Comparison of ENCODE assay signal across 16 mouse cellular contexts in the genomic region with DNA sequence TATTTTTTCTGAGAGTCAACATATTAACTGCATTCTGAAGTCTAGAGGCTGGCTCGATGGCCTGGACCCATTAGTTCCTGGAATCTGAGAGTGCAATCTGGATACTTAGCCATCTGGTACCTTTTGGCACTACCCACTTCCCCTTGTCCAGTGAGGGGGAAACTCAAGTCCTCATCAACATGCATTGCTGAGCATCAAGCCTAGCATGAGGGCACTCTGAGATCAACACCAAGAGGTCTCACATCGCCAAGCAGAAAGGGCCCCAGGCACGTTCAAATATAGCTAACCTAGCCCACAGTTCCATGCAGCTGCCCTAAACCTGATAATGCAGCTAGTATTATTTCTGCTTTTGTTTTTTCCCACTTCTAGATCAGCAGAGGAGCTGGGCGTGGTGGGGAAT.
DNase-seq lines count a peak whose midpoint lies in the region; ATAC-seq and TF ChIP-seq lines count a peak whose summit lies in the region.
"Had no signal": no experiment of that assay in that cellular context is flagged by ENCODE, and none has a peak within 500 bp of the region (broad histone marks: within the 10 kb centered on the region; RNA-seq: fewer than 3 reads in every experiment).

No protein-coding gene starts in this region.

- 87% methylated on average over 4 of the region's 4 CpGs for WGBS in intestine, postnatal 0 days
- 93% methylated on average over 4 of the region's 4 CpGs for WGBS in intestine, embryonic 15.5 days

- peak; percentile 43; the same call in 1 of the 2 replicates for ATAC-seq in megakaryocyte-erythroid progenitor cell, adult 5-6 weeks (replicated peaks; ENCODE audit: low FRiP score, low TSS enrichment, poor library complexity, severe bottlenecking)
- ATAC-seq in intestine, postnatal 0 days: no peak
- no peak for ATAC-seq in intestine, embryonic 15.5 days

- DNase-seq in left cerebral cortex, postnatal 4 days: peak; percentile 64
- DNase-seq in left cerebral cortex, adult 11 months (ENCODE audit: low spot score): no peak
- DNase-seq in MEL-GATA-1-ER (ENCODE audit: extremely low read depth, low read depth): peak; percentile 40
- peak; percentile 81 for DNase-seq in cerebellum, adult 8-10 months
- DNase-seq: gastrocnemius, postnatal 36 days; kidney, adult 18-20 months; layer of hippocampus, postnatal 36 days; lung, postnatal 4 days; midbrain, embryonic 14.5 days; right cerebral cortex, postnatal 25 days; thymus, adult 18-20 months had no signal

- no peak overlapping the region for H3K9ac ChIP-seq in intestine, postnatal 0 days (ENCODE audit: low read depth, low read length)
- no peak overlapping the region for H3K9ac ChIP-seq in intestine, embryonic 15.5 days
- H3K9ac ChIP-seq: hindbrain, embryonic 13.5 days had no signal

- no peaks in the 10 kb centered on the region for H3K4me1 ChIP-seq in intestine, postnatal 0 days (replicated peaks; ENCODE audit: control insufficient read depth, insufficient read depth, low read length)
- no peaks in the 10 kb centered on the region; the same call in 1 of the 2 replicates for H3K4me1 ChIP-seq in intestine, embryonic 15.5 days (replicated peaks)

- no peak overlapping the region for H3K4me2 ChIP-seq in intestine, postnatal 0 days (replicated peaks; ENCODE audit: low read depth)
- no peak overlapping the region for H3K4me2 ChIP-seq in intestine, embryonic 15.5 days (replicated peaks)
- H3K4me2 ChIP-seq: hindbrain, embryonic 13.5 days had no signal

- no peaks in the 10 kb centered on the region for H3K9me3 ChIP-seq in intestine, postnatal 0 days (ENCODE audit: control insufficient read depth)
- H3K9me3 ChIP-seq in intestine, embryonic 15.5 days: no peaks in the 10 kb centered on the region
- H3K9me3 ChIP-seq: hindbrain, embryonic 13.5 days; limb, embryonic 10.5 days had no signal

- no peak overlapping the region for H3K27ac ChIP-seq in intestine, postnatal 0 days (ENCODE audit: low read depth, low read length)
- H3K27ac ChIP-seq in intestine, embryonic 15.5 days: no peak overlapping the region
- H3K27ac ChIP-seq: limb, embryonic 10.5 days had no signal

- no peaks in the 10 kb centered on the region for H3K27me3 ChIP-seq in intestine, postnatal 0 days (replicated peaks; ENCODE audit: control insufficient read depth, insufficient read depth, low read length)
- H3K27me3 ChIP-seq in intestine, embryonic 15.5 days (replicated peaks): no peaks in the 10 kb centered on the region
- H3K27me3 ChIP-seq: hindbrain, embryonic 13.5 days had no signal

- intact Hi-C loops in left cerebral cortex, postnatal 4 days (cut with DNase I): no loop called here

- no peaks in the 10 kb centered on the region for H3K36me3 ChIP-seq in intestine, postnatal 0 days (ENCODE audit: control insufficient read depth, insufficient read depth)
- no peaks in the 10 kb centered on the region; the same call in 1 of the 2 replicates for H3K36me3 ChIP-seq in intestine, embryonic 15.5 days
- H3K36me3 ChIP-seq: hindbrain, embryonic 13.5 days; limb, embryonic 10.5 days had no signal

- H3K4me3 ChIP-seq in intestine, postnatal 0 days (ENCODE audit: low read depth, low read length): no peak overlapping the region
- no peak overlapping the region for H3K4me3 ChIP-seq in intestine, embryonic 15.5 days (replicated peaks)
- H3K4me3 ChIP-seq: hindbrain, embryonic 13.5 days; limb, embryonic 10.5 days had no signal

- no peak for TF ChIP-seq CTCF in intestine, postnatal 0 days (IDR thresholded peaks at IDR 0.05; ENCODE audit: low read depth)
